Mouse (Mus musculus) lung, adult 2 months (tissue): ENCODE measurements around the gene Ehd1.

Source experiments
- CTCF ChIP-seq: fragments of 200-500 bp; IDR thresholded peaks from 2 replicates; pipeline ENCODE4 v1.5.1; 2011; ENCODE audit warnings: mild to moderate bottlenecking, low read length, control low read depth; ENCODE audit not compliant: insufficient read depth
- POLR2A ChIP-seq: fragments of 200-500 bp; IDR thresholded peaks from 2 replicates; pipeline ENCODE4 v1.6.1; 2011; ENCODE audit warnings: low read depth, mild to moderate bottlenecking, control low read depth, low read length, borderline replicate concordance; ENCODE audit errors: extremely low read depth

- TF ChIP-seq CTCF (no peak), POLR2A (no peak)
Measured at GRCm38 (mm10) chr19:6300402-6300841, 23.9 kb downstream of the Ehd1 start.
